Mouse (Mus musculus) testis, adult 2 months (tissue): ENCODE measurements around the gene Plin5. TPM values are rescaled to one million over a fixed set of nuclear protein-coding genes. Genes with fewer than 3 reads are reported as not detected.

Experiments
- H3K27ac ChIP-seq: fragments of 200-500 bp; 2 replicates; pipeline ENCODE4 v1.5.1; 2012; ENCODE audit warnings: low read depth, low read length; ENCODE audit not compliant: control insufficient read depth, insufficient read depth
- H3K27me3 ChIP-seq: fragments of 200-500 bp; 2 replicates; pipeline ENCODE4 v1.6.1; 2012; ENCODE audit warnings: mild to moderate bottlenecking, low read length, moderate library complexity; ENCODE audit not compliant: control insufficient read depth, insufficient read depth
- H3K36me3 ChIP-seq: fragments of 200-500 bp; 2 replicates; pipeline ENCODE4 v1.6.1; 2012; ENCODE audit warnings: mild to moderate bottlenecking, low read length; ENCODE audit not compliant: control insufficient read depth, insufficient read depth
- H3K4me1 ChIP-seq: fragments of 200-500 bp; 2 replicates; pipeline ENCODE4 v1.6.1; 2012; ENCODE audit warnings: low read length; ENCODE audit not compliant: control insufficient read depth, insufficient read depth
- H3K4me3 ChIP-seq: fragments of 200-500 bp; 2 replicates; pipeline ENCODE4 v1.5.1; 2012; ENCODE audit warnings: low read depth, mild to moderate bottlenecking, low read length, moderate library complexity, mixed read lengths; ENCODE audit not compliant: control insufficient read depth
- CTCF ChIP-seq: fragments of 200-500 bp; IDR thresholded peaks from 2 replicates; pipeline ENCODE4 v1.5.1; 2012; ENCODE audit warnings: low read depth, mild to moderate bottlenecking, inconsistent platforms, low read length, moderate library complexity; ENCODE audit not compliant: control insufficient read depth, insufficient read depth, insufficient replicate concordance
- POLR2A ChIP-seq: fragments of 200-500 bp; IDR thresholded peaks from 2 replicates; pipeline ENCODE4 v1.6.1; 2012; ENCODE audit warnings: low read depth, mild to moderate bottlenecking, inconsistent platforms, low read length, moderate library complexity; ENCODE audit not compliant: control insufficient read depth
- polyA plus RNA-seq: library from polyadenylated mRNA; depleted of rRNA; stranded (reverse); fragments of >200 nt; gene quantifications from 2 replicates; pipeline ENCODE4 v1.2.3, GENCODE M21; 2012

Plin5 gene
- polyA plus RNA-seq, 1 experiment: 1.7 TPM

- H3K27ac ChIP-seq: no peak overlapping the region
- H3K4me1 ChIP-seq: peaks cover 21% of the 10 kb centered on the region
- no peaks in the 10 kb centered on the region for H3K36me3 ChIP-seq
- no peaks in the 10 kb centered on the region for H3K27me3 ChIP-seq
- TF ChIP-seq POLR2A (no peak), CTCF (no peak)
- no peak overlapping the region for H3K4me3 ChIP-seq
These were observed 5.8 kb upstream of the Plin5 start for GRCm38 (mm10) chr17:56123161-56123560.

GRCm38 (mm10) chr17:56121826-56122225, 4.4 kb upstream of the Plin5 start, which contains the start of gene Lrg1:
Gene Lrg1, minus strand, starts transcription at chr17:56122001.
- Histone ChIP-seq H3K4me1 (peaks cover 29% of the 10 kb centered on the region), H3K4me3 (no peak within 1 kb of the TSS; the same call in 1 of the 2 replicates), H3K27me3 (no peaks in the 10 kb centered on the region), H3K27ac (peak within 1 kb of the TSS; percentile 22; the same call in 1 of the 2 replicates), H3K36me3 (no peaks in the 10 kb centered on the region)
- TF ChIP-seq POLR2A: no peak
- no peak for TF ChIP-seq CTCF

- Histone ChIP-seq H3K4me1 (peaks cover 37% of the 10 kb centered on the region), H3K4me3 (peak overlapping the region; percentile 33), H3K27me3 (no peaks in the 10 kb centered on the region), H3K27ac (peak overlapping the region; percentile 7), H3K36me3 (no peaks in the 10 kb centered on the region)
- TF ChIP-seq POLR2A (no peak), CTCF (no peak)
These were observed 2.8 kb upstream of the Plin5 start for GRCm38 (mm10) chr17:56119981-56120880.

- Histone ChIP-seq H3K4me3 (no peak overlapping the region), H3K27me3 (no peaks in the 10 kb centered on the region), H3K27ac (peak overlapping the region; percentile 68), H3K4me1 (peaks cover 34% of the 10 kb centered on the region), H3K36me3 (no peaks in the 10 kb centered on the region)
- TF ChIP-seq CTCF (no peak), POLR2A (no peak)
These were observed 2.0 kb upstream of the Plin5 start for GRCm38 (mm10) chr17:56119431-56119830.

GRCm38 (mm10) chr17:56116193-56116592, 1.2 kb downstream of the Plin5 start:
- peak overlapping the region; percentile 45; the same call in 1 of the 2 replicates for H3K27ac ChIP-seq
- TF ChIP-seq CTCF: no peak
- TF ChIP-seq POLR2A: no peak
- H3K27me3 ChIP-seq: no peaks in the 10 kb centered on the region
- peaks cover 26% of the 10 kb centered on the region for H3K4me1 ChIP-seq
- H3K36me3 ChIP-seq: no peaks in the 10 kb centered on the region
- no peak overlapping the region for H3K4me3 ChIP-seq

- Histone ChIP-seq H3K27me3 (no peaks in the 10 kb centered on the region), H3K4me1 (peaks cover 22% of the 10 kb centered on the region), H3K27ac (no peak overlapping the region), H3K4me3 (no peak overlapping the region), H3K36me3 (no peaks in the 10 kb centered on the region)
- TF ChIP-seq POLR2A (no peak), CTCF (no peak)
These were observed 4.7 kb downstream of the Plin5 start for GRCm38 (mm10) chr17:56112743-56113142.

- no peak overlapping the region for H3K4me3 ChIP-seq
- no peaks in the 10 kb centered on the region for H3K36me3 ChIP-seq
- peaks cover 14% of the 10 kb centered on the region for H3K4me1 ChIP-seq
- H3K27me3 ChIP-seq: no peaks in the 10 kb centered on the region
- TF ChIP-seq POLR2A: no peak
- TF ChIP-seq CTCF: peak; percentile 85
- H3K27ac ChIP-seq: no peak overlapping the region
These were observed 5.5 kb downstream of the Plin5 start for GRCm38 (mm10) chr17:56111864-56112263.
